Mouse (Mus musculus) embryonic fibroblast, embryonic 13.5 days (primary cell): ENCODE results near the gene Hist1h2bl. TPM values are rescaled to one million over a fixed set of nuclear protein-coding genes. Genes with fewer than 3 reads are reported as not detected.

Experiments
- H3K27ac ChIP-seq: 2 replicates; pipeline ENCODE4 v1.5.1; 2012; ENCODE audit warnings: low read length, control low read depth, inconsistent platforms; ENCODE audit not compliant: insufficient read depth
- H3K4me1 ChIP-seq: 2 replicates; pipeline ENCODE4 v1.6.1; 2011; ENCODE audit warnings: low read length; ENCODE audit not compliant: control insufficient read depth, insufficient read depth
- H3K4me3 ChIP-seq: 2 replicates; pipeline ENCODE4 v1.5.1; 2011; ENCODE audit warnings: mild to moderate bottlenecking, control low read depth, low read length; ENCODE audit not compliant: insufficient read depth
- CTCF ChIP-seq: IDR thresholded peaks from 2 replicates; pipeline ENCODE4 v1.5.1; 2011; ENCODE audit warnings: mild to moderate bottlenecking, control low read depth, low read length, moderate library complexity, borderline replicate concordance; ENCODE audit not compliant: insufficient read depth
- POLR2A ChIP-seq: IDR thresholded peaks from 2 replicates; pipeline ENCODE4 v1.6.1; 2011; ENCODE audit warnings: low read depth, mild to moderate bottlenecking, control low read depth, low read length, moderate library complexity
- polyA plus RNA-seq: library from polyadenylated mRNA; stranded (reverse); fragments of >200 nt; gene quantifications from 2 replicates; pipeline ENCODE4 v1.2.4, GENCODE M21; 2011; ENCODE audit warnings: low read depth; ENCODE audit not compliant: missing spikeins, insufficient read length

The Hist1h2bl gene
- polyA plus RNA-seq, 1 experiment: 3.5 TPM

DNA sequence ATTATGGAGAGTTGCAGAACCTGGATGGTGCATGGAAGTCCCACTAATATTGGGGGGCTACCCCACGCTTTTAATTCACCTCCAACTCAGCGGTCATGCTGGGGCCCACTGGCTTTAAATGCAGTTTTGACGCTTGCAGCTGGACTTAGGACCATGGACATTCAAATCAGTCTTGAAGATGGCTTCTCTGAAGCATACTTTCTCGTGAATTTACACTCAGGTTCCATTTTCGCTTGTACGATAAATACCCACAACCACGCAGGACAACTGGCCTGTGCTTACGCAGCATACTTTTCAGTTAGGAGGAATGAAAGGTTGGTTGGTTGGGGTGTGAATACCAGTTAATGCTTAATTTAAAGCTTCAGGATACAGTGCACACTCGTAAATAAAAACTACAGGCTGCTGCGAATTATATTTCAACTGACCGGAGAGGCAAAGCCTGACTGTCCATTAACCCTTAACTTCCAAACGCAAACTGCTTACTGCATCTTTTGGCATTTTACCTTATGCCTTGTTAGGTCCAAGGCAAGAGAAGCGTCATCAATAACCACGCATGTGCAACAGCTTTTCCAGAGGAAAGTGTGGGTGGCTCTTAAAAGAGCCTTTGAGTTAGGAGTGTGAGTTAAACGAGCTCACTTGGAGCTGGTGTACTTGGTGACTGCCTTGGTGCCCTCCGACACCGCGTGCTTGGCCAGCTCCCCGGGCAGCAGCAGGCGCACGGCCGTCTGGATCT, 646 bp downstream of the Hist1h2bl start:
- Histone ChIP-seq H3K27ac (peak overlapping the region; percentile 82), H3K4me1 (peaks cover 13% of the 10 kb centered on the region; the same call in 1 of the 2 replicates), H3K4me3 (peak overlapping the region; percentile 52)
- peak; percentile 64 for TF ChIP-seq POLR2A
- no peak for TF ChIP-seq CTCF

DNA sequence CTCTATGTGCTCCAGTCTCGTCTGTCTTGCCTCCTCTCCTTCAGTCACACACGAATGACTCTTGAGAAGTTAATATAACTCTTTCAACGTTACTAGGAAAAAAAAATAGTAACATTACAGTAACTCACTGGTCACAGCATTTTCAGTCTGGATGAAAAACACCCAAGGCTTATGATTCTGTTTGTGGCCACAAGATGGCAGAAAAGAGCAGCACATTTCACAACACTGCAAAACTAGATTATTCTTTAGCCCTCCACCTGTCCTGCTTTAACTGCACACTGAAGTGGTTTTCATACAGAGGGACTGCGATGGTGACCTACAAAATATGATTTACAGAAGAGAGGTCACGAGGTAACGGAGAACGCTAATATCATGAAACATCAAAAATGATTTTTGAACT, 1.2 kb downstream of the Hist1h2bl start:
- H3K4me3 ChIP-seq: peak overlapping the region; percentile 52
- no peak overlapping the region for H3K27ac ChIP-seq
- no peak for TF ChIP-seq CTCF
- no peak for TF ChIP-seq POLR2A
- peaks cover 13% of the 10 kb centered on the region; the same call in 1 of the 2 replicates for H3K4me1 ChIP-seq

DNA sequence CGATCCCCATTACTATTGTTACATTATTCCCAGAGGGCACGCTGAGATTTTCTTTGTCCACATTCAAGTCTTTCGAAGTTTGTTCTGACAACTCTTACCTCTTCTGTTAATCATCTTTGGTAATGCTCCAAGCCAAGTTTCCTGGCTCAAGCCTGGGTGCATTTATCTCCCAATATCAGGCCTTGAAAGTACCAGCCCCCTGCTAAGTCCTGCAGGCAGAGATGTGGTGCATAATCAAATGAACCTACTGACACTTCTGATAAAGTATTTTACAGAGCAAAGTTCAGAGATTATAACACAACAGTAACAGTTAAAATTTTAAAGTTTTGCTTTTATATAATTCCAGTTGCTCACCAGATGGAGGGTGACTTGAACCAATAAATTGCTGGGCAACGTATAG, 4.2 kb downstream of the Hist1h2bl start:
- H3K4me3 ChIP-seq: peak overlapping the region; percentile 99; the same call in 1 of the 2 replicates
- peaks cover 6% of the 10 kb centered on the region; the same call in 1 of the 2 replicates for H3K4me1 ChIP-seq
- H3K27ac ChIP-seq: no peak overlapping the region
- no peak for TF ChIP-seq CTCF
- TF ChIP-seq POLR2A: no peak

- Histone ChIP-seq H3K4me3 (peak overlapping the region; percentile 99), H3K4me1 (peaks cover 6% of the 10 kb centered on the region; the same call in 1 of the 2 replicates), H3K27ac (no peak overlapping the region)
- TF ChIP-seq CTCF: no peak
- TF ChIP-seq POLR2A: 0 out of 2 replicates have a peak, but pooled peaks have one; percentile 17
Measured at GRCm38 (mm10) chr13:21710821-21711525, 5.0 kb downstream of the Hist1h2bl start.

GRCm38 (mm10) chr13:21710031-21710711, 5.8 kb downstream of the Hist1h2bl start:
- Histone ChIP-seq H3K4me3 (peak overlapping the region; percentile 96), H3K27ac (peak overlapping the region; percentile 46; the same call in 1 of the 2 replicates), H3K4me1 (peaks cover 2% of the 10 kb centered on the region; the same call in 1 of the 2 replicates)
- peak; percentile 66 for TF ChIP-seq POLR2A
- peak; percentile 55; the same call in 1 of the 2 replicates for TF ChIP-seq CTCF

- TF ChIP-seq POLR2A (no peak), CTCF (no peak)
- Histone ChIP-seq H3K4me1 (no peaks in the 10 kb centered on the region), H3K4me3 (no peak overlapping the region), H3K27ac (no peak overlapping the region)
Measured at GRCm38 (mm10) chr13:21706669-21707068, 9.3 kb downstream of the Hist1h2bl start.

DNA sequence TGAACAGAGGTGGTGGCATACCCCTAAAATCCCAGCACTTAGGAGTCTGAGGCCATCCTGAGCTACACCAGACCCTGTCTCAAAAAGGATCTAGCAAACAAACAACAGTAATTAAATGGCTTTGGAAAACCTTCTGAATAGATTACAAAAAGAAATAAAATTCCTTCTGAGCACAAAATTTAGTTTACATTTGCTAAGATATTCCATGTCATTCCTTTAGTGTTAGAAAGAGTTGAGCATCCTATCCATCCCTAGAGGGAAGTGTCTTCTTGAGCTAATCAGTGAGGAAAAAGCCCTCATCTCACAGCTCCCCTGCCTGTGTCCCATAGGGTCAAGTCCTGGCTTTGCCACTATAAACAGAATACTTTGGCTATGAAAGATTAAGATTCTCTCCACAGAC, 18.1 kb downstream of the Hist1h2bl start, which contains the start of gene Olfr1359:
Gene Olfr1359 (plus strand): TSS at position 301 of the 400 bp plus-strand sequence.
- no peak within 1 kb of the TSS for H3K4me3 ChIP-seq
- no peak within 1 kb of the TSS for H3K27ac ChIP-seq
- no peak for TF ChIP-seq POLR2A
- TF ChIP-seq CTCF: no peak
- H3K4me1 ChIP-seq: no peaks in the 10 kb centered on the region

DNA sequence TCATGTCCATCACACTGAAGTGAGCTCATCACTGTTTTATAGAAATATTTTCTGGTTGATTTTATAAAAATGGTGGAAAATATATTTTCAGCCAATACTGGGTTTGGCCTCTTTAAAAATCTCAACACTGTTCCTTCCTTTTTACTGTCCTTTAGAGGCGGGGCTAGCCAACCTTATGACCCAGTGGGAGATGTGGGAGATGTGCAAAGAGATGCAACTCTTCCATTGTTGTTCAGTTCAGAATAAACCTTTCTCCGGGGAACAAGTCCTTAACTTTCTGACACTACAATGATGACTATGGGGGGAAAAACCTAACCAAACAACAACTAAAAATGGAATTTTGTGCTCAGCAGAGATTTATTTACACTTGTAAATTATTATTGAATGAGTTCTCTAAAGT, 38.6 kb downstream of the Hist1h2bl start, which contains the start of gene Olfr1360:
Gene Olfr1360 (minus strand): TSS at position 101 of the 400 bp plus-strand sequence.
- no peak within 1 kb of the TSS for H3K4me3 ChIP-seq
- TF ChIP-seq POLR2A: no peak
- TF ChIP-seq CTCF: no peak
- H3K4me1 ChIP-seq: no peaks in the 10 kb centered on the region
- H3K27ac ChIP-seq: no peak within 1 kb of the TSS

Other genes starting within 250 kb of the Hist1h2bl start
- gene Nkapl, start 247.6 kb downstream of the Hist1h2bl start, polyA plus RNA-seq: 0.78 and 1.4 TPM in 2 replicates
- 0.58 and 1.0 TPM in 2 replicates for gene Zkscan4, start 237.2 kb downstream of the Hist1h2bl start, polyA plus RNA-seq
- not detected in 2 replicates for gene Gm10065, start 236.7 kb downstream of the Hist1h2bl start, polyA plus RNA-seq
- gene AK157302, start 220.9 kb downstream of the Hist1h2bl start, polyA plus RNA-seq: 0.40 and 0.73 TPM in 2 replicates
- 3.1 TPM in 1 of 2 replicates, not detected in the other for gene Gm11273, start 214.7 kb downstream of the Hist1h2bl start, polyA plus RNA-seq
- 12.3 and 15.2 TPM in 2 replicates for gene Zkscan8, start 185.0 kb downstream of the Hist1h2bl start, polyA plus RNA-seq
- gene Olfr1366, start 173.3 kb downstream of the Hist1h2bl start, polyA plus RNA-seq: not detected in 2 replicates
- gene Olfr1535, start 156.2 kb downstream of the Hist1h2bl start, polyA plus RNA-seq: 0.12 and 0.44 TPM in 2 replicates
- not detected in 2 replicates for gene Olfr1364, start 134.4 kb downstream of the Hist1h2bl start, polyA plus RNA-seq
- not detected in 2 replicates for gene Olfr1362, start 102.1 kb downstream of the Hist1h2bl start, polyA plus RNA-seq
- gene Olfr11, start 73.6 kb downstream of the Hist1h2bl start, polyA plus RNA-seq: not detected in 2 replicates
- not detected in 2 replicates for gene Olfr1361, start 52.8 kb downstream of the Hist1h2bl start, polyA plus RNA-seq
- gene Olfr1360, start 38.7 kb downstream of the Hist1h2bl start, polyA plus RNA-seq: not detected in 2 replicates
- gene Olfr1359, start 18.0 kb downstream of the Hist1h2bl start, polyA plus RNA-seq: not detected in 2 replicates
- 5.0 TPM in 1 of 2 replicates, not detected in the other for gene Hist1h2ai, start 279 bp upstream of the Hist1h2bl start, polyA plus RNA-seq
- 3.4 TPM in 1 of 2 replicates, not detected in the other for gene Hist1h3h, start 1.5 kb upstream of the Hist1h2bl start, polyA plus RNA-seq
- 5.5 and 9.1 TPM in 2 replicates for gene Hist1h2bm, start 5.9 kb upstream of the Hist1h2bl start, polyA plus RNA-seq
- gene Hist1h4j, start 18.9 kb upstream of the Hist1h2bl start, polyA plus RNA-seq: 2.6 and 4.1 TPM in 2 replicates
- 1.9 and 7.3 TPM in 2 replicates for gene Hist1h4k, start 34.4 kb upstream of the Hist1h2bl start, polyA plus RNA-seq
- gene Hist1h2ak, start 37.7 kb upstream of the Hist1h2bl start, polyA plus RNA-seq: 5.3 TPM in 1 of 2 replicates, not detected in the other
- gene Hist1h2bn, start 38.0 kb upstream of the Hist1h2bl start, polyA plus RNA-seq: 2.4 and 9.6 TPM in 2 replicates
- 2.3 and 7.8 TPM in 2 replicates for gene Hist1h1b, start 64.5 kb upstream of the Hist1h2bl start, polyA plus RNA-seq
- 4.3 and 8.6 TPM in 2 replicates for gene Hist1h3i, start 67.2 kb upstream of the Hist1h2bl start, polyA plus RNA-seq
- not detected in 2 replicates for gene Hist1h2an, start 71.1 kb upstream of the Hist1h2bl start, polyA plus RNA-seq
- 1.0 TPM in 1 of 2 replicates, not detected in the other for gene Hist1h2bp, start 71.3 kb upstream of the Hist1h2bl start, polyA plus RNA-seq
- 1.0 and 2.3 TPM in 2 replicates for gene Hist1h2bq, start 94.1 kb upstream of the Hist1h2bl start, polyA plus RNA-seq
- gene Hist1h2ao, start 94.3 kb upstream of the Hist1h2bl start, polyA plus RNA-seq: not detected in 2 replicates
- not detected in 2 replicates for gene Hist1h4m, start 95.6 kb upstream of the Hist1h2bl start, polyA plus RNA-seq
- 18.9 and 28.6 TPM in 2 replicates for gene Hist1h4n, start 116.1 kb upstream of the Hist1h2bl start, polyA plus RNA-seq
- gene Hist1h2ap, start 117.4 kb upstream of the Hist1h2bl start, polyA plus RNA-seq: 18.2 and 27.0 TPM in 2 replicates
- gene Hist1h2br, start 117.6 kb upstream of the Hist1h2bl start, polyA plus RNA-seq: 1.9 TPM in 1 of 2 replicates, not detected in the other
- 2.9 and 5.0 TPM in 2 replicates for gene Zfp184, start 229.0 kb upstream of the Hist1h2bl start, polyA plus RNA-seq